Mouse (Mus musculus): ENCODE measurements around the gene Fcer1g.

Gene Fcer1g

DNA sequence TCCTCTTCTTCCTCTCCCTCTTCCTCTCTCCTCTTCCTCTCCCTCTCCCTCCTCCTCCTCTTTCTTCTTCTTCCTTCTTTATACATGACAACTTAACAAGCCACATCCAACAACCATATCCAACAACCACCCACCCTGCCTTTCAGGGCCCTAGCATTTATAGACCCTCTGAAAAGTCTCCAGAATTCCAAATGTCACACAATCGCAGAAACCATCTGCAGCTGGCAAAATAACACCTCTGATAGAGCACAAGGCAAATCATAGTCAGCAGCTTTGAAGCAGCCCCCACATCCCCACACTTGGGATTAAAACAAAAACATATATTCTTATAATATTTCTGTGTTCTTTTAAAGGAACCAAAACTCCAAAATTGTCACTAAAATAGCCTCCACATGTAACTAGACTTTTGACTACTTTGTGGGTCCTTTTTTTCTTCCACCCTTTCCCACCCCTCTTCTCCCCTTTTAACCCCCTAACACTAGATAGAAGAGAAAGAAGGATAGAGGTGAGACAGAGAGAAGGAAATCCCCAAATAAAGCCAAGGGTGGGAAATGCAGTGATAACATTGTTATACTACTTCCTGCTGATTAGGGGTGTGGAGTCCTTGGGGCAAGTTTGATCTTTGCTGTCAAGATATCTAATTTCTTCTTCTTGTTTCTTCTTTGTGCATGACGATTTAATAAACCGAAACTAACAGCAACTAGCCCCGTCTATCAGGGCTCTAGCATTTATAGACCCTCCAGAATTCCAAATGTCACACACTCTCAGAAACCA, 32.0 kb upstream of the Fcer1g start:
- in situ Hi-C loops (cut with MboI, MseI), result no loop called here

DNA sequence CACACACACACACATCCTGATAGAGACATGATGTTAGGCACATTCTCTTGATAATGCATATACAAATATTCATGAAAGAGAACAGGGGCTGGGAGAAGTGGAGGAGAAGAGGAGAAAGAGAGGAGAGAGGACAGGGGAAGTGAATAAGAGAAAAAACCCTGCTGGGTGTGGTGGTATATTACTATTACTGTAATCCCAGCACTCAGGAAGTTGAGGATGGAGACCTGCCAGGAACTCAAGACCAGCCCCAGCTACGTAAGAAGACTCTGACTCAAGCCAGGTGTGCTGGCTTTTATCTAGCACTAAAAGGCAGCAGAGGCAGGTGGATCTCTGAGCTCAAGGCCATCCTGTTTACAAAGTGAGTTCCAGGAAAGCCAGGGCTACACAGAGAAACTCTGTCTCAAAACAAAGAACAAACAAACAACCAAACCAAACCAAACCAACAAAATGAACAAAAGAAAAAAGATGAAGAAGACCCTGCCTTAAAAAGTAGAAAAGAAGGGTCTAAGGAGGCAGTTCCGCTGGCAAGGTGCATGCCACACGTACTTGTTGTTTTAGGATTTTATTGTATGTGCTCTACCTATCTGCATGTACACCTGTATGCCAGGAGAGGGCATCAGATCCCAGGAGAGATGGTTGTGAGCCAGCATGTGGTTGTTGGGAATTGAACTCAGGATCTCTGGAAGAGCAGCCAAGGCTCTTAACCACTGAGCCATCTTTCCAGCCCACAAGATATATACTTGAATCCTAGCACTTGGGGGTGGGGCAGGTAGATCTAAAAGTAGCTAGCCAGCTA, 29.7 kb upstream of the Fcer1g start:
- in situ Hi-C loops (cut with MboI, MseI), result no loop called here

DNA sequence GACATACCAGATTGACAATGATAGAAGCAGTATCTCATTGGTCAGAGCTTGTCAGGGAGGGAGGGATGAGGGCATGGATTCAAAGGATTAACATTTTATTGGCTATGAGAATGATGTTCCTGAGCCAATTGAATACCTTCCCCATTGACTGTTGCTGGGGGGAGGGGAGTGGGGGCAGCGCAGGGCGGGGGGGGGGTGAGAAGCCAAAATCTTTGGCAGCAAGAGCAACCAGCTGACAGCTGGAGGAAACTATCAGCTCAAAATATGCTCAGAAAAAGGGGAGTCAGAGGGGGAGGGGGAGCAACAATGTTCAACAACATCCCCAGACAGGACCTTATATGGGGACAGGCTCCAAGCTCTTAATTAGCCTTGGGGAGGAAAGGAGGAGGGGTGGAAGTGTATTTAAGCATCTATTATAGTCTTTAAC, 29.0 kb upstream of the Fcer1g start:
- in situ Hi-C loops (cut with MboI, MseI), result no loop called here

DNA sequence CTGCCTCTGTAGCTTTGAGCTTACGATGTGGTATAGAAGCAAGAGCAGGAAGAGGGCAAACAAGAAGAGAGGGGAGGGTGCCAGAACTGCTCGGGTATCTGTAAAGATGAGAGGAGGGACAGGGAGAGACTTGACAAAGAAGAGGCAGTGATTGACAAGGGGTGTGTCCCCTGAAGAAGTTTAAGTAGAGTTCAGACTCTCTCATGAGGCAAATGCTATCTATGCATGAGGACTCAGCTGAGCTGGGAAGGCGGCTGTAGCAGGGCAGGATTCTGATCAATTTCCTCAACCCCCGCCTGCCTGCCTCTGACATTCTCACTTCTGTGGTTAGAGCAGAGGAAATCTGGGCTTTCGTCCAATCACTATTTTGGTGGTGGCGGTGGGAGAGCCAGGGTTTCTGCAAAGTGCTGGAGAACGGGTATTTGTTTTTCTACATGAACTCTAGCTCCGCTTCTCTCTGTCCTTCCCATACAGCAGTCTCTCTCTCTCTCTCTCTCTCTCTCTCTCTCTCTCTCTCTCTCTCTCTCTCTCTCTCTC, 28.5 kb upstream of the Fcer1g start:
- in situ Hi-C loops (cut with MboI, MseI), result no loop called here

DNA sequence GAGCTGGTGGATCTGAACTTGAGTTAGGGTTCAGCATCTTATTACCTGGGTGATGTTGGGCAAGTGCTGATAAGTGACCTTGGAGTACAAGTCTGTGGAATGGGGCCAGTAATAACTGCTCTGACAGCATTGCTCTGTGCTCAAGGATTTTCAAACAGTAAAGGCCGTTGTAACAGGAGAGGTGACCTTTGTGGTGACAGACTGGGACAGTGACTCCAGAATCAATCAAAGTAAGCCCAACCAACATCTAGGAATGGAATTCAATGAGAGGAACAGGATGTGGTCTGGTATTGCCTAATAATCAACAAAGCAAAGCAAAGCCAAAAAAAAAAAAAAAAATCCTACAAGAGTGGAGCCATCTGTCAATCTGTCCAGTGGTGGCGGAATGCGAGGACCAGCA, 26.2 kb upstream of the Fcer1g start:
- in situ Hi-C loops (cut with MboI, MseI), result no loop called here

DNA sequence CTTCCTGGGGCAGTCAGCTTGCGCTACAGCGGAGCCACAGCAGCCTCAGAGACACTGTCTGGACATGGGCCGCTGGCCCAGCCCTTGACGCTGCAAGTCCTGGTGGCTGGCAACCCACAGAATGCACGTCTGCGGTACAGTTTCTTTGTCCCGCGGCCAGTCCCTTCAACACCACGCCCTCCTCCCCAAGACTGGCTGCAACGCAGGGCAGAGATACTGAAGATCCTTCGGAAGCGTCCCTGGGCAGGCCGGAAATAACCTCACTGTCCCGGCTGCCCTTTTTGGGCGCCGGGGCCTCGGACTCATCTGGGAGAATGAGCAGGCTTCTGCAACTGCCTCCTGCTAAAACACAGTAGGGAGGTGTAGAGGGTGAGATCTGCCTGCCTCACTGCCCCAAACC, 24.8 kb upstream of the Fcer1g start:
- in situ Hi-C loops (cut with MboI, MseI), result no loop called here

DNA sequence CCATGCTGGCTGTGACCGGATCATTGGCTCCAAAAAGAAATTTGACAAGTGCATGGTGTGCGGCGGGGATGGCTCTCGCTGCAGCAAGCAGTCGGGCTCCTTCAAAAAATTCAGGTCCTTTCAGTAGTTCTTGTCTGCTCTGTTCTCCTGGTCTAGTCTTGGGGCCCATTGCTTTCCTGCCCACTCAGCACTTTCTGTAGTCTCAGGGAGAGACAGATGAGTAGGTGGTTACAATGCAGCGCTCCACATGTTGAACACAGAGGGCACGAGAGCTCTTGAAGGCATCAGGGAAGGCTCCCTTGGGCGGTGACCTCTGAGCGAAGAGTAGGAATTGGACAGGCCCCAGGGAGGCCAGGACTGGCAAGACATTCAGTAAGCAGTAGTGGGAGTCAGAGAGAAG, 23.6 kb upstream of the Fcer1g start:
- in situ Hi-C loops (cut with MboI, MseI), result no loop called here

DNA sequence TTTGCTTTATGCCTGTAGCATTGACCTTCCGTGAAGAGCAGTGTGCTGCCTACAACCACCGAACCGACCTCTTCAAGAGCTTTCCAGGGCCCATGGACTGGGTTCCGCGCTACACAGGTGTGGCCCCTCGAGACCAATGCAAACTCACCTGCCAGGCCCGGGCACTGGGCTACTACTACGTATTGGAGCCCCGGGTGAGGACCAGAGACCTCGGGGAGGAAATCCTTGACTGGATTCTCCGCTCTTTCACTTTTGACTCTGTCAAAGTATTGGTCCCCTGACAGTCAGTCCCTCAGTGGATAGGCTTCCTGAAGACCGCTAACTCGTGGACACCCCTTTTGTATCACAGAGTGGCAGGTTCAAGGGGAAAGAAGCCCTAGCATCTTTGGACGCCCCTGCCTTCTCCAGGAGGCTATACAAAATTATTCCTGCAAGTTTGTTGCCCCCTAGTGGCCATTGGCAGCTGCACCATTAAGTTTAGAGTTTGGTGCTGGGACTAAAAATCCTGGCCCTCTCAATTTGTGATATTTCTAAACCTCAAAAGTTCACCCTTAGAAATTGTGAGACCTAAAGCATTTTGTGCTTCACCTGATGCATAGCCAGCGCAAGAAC, 22.9 kb upstream of the Fcer1g start:
- in situ Hi-C loops (cut with MboI, MseI), result no loop called here

DNA sequence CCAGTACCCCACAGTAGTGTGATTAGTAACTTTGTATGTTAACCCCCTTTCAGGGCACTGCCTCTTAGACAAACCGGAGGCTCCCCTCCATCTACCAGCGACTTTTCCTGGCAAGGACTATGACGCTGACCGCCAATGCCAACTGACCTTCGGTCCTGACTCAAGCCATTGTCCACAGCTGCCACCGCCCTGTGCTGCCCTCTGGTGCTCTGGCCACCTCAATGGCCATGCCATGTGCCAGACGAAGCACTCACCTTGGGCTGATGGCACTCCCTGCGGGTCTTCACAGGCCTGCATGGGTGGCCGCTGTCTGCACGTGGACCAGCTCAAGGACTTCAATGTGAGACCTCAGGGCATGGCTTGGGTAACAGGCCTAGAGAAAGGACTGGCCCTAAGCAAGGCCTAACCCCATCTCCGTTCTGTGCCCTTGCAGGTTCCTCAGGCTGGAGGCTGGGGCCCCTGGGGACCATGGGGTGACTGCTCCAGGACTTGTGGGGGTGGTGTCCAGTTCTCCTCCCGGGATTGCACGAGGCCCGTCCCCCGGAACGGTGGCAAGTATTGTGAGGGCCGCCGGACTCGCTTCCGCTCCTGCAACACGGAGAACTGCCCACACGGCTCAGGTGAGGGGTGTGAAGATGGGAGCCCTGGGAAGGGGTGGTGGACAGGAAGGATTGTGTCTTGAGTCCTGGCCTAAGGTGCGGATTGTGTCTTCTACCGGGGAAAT, 22.1 kb upstream of the Fcer1g start:
- in situ Hi-C loops (cut with MboI, MseI), result no loop called here

DNA sequence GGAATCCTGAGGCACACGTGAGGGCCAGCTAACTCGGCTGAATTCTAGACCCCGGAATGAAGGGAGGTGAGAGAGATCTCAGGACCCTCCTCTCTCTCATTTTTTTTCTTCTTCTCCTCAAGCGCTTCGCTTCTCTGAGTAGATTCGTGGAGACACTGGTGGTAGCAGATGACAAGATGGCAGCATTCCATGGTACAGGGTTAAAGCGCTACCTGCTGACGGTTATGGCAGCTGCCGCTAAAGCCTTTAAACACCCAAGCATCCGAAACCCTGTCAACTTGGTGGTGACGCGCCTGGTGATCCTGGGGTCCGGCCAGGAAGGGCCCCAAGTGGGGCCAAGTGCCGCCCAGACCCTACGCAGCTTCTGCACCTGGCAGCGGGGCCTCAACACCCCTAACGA, 18.2 kb upstream of the Fcer1g start:
- in situ Hi-C loops (cut with MboI, MseI), result no loop called here

DNA sequence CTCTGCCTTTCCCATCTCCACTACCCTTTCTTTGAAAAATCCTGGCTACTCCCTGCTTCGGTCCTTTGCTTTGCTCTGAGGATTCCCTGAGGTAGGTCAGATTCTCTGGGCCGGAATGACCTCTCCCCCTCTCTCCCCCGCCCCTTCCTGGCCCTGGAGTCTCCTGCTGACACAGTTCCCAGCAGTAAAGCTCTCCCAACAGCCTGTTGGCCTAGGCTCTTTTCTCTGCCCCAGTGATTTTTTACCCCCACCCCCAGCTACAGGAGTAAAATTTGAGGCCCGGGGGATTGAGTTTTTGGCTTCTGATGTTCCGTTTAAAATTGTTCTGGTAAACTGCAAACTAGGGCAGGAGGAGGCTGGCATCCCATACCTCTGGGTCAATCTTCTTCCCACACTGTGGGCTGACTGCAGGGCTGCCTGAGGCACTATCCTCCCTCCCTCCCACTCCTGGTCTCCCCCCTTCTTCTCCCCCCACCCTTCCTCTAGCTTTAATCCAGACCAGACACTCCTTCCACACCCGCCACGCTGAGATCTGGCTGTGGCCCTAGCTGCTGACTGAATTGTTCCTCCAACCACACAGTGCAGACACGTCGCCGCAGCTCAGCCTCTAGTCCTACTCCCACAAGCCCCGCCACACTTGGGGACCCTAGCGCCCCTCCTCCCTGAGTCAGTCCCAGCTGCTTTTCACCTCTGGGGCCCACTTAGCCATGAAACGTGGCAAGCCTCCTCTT, 17.6 kb upstream of the Fcer1g start:
- in situ Hi-C loops (cut with MboI, MseI), result no loop called here

DNA sequence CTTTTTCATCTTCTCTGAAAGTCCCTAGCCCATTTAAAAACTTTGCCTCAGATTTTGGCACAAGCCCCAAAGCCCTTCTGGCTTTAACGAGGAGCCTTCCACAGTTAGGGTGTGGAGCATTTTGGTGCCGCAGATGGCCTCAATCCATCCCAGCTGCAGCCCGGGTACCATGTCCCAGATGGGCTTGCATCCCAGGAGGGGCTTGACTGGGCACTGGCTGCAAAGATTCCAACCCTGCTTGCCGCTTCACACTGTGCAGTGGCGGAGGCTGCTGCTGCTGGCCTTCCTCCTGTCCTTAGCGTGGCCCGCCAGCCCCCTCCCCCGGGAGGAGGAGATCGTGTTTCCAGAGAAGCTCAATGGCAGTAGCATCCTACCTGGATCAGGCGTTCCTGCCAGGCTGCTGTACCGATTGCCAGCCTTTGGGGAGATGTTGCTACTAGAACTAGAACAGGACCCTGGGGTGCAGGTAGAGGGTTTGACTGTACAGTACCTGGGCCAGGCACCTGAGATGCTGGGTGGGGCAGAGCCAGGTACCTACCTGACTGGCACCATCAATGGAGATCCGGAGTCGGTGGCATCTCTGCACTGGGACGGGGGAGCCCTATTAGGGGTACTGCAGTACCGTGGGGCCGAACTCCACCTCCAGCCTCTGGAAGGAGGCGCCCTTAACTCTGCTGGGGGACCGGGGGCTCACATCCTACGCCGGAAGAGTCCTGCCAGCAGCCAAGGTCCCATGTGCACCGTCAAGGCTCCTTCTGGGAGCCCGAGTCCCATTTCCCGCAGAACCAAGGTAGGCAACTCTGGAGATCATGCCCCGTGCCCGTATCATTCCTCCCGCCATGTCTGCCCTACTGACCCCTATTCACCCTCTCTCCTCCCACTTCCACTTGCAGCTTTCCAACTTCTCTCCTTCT, 16.8 kb upstream of the Fcer1g start, which contains the start of gene Ndufs2:
Ndufs2 (minus strand) TSS at position 709 of the 914 bp plus-strand sequence.
- in situ Hi-C loops (cut with MboI, MseI), result no loop called here

DNA sequence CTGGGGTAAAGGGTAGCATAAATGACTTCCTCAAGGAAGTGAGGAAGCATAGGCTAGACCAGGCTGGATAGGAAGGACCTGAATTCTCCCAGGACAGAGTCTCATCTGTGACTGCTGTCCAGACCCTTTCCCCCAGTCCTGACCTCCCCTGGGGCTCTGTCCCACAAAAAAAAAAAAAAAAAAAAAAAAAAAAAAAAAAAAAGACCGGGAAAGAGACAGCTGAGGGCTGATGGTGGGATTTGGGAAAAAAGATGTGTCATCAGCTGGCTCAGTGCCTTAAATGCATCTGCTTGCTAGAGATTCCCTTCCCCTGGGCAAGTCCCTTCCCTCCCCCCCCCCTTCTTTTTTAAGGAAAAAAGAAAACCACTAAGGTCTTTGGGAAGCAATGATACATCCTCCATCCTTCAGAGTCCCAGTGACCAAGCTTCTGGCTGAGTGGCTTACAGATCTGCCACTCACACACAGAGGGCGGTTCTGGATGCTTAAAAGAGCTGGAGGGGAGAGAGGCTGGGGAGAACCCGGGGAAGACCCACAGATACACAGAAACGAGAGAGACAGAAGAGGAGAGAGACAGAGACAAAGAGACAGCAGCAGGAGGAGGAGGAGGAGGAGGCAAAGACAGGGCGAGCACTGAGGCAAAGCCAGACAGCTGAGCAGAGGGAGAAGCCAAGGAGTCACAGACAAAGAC, 15.9 kb upstream of the Fcer1g start, which contains the start of gene Adamts4:
Adamts4 (plus strand) TSS at position 509 of the 688 bp plus-strand sequence.
- in situ Hi-C loops (cut with MboI, MseI), result no loop called here

DNA sequence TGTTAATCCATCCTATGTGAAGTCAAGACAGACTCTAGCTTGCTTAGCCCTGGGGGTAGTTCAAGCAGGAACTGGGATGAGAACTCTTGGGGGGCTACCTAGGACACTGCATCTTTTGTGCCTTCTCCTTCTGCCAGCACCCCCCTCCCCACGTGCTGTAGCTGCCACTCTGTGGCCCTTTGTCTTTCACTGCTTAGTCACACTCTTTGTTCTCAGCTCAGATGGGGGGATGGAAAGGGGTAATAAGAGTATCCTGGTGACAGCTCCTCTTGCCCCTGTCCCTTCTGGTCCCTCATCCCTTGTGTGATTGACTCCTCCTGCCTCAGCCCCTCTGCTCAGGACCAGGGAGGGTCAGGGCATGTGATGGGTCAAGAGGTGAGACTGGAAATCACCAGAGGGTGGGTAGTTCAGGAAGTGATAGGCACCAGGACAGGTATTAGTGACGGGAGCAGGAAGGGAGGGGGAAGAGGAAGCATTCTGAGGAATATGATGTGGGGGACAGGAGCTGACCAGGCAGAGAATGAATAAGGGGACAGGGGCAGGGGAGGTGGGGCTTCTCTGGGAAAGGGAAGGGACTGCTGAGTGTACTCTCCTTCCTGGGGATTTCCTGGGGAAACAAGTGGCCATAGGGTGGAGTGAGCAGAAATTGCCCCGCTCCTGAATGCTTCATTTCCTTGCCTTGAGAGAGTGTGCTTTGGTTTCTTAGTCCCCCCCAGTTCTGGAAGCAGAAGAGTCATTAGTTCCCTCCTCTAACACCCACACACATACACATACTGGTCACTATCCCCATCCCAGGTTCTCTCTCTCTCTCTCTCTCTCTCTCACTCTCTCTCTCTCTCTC, 14.4 kb upstream of the Fcer1g start:
- in situ Hi-C loops (cut with MboI, MseI), result no loop called here

DNA sequence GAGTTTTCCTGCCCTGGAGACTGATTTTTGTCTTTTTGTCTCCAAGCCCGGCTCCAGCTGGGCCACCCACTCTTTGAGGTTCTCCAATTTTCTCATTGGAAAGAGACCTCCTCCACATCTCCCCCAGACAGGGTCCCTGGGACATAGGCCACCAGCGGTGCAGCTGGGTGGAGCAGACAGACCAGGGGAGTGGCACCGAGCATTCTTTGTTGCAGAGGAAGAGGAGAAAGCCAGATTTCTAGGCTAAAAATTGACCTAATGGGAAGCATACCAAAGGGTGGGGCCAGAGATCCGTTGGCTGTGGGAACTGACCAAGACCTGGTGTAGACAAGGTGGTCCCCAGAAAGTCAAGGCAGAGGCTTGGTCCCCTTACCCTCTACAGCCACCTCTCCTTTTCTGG, 13.8 kb upstream of the Fcer1g start:
- in situ Hi-C loops (cut with MboI, MseI), result no loop called here

DNA sequence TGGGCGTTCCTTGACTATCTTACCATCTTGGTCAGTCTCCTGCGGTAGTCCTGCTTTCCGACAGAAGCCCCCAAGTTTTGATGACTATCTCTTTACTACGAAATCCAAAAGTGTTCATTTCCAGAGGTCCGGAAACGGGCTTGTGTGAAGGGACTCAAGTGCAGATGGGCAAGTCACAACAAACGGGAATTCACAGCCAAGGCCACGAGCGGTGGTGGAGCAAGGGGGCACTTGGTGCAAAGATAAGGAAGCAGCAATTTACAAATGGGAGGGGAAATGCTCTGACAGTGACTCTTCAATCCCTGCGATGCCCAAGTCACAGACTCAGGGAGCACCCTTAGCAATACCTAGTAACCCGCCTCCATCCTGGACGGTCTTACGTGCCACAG, 13.3 kb upstream of the Fcer1g start:
- in situ Hi-C loops (cut with MboI, MseI), result no loop called here

DNA sequence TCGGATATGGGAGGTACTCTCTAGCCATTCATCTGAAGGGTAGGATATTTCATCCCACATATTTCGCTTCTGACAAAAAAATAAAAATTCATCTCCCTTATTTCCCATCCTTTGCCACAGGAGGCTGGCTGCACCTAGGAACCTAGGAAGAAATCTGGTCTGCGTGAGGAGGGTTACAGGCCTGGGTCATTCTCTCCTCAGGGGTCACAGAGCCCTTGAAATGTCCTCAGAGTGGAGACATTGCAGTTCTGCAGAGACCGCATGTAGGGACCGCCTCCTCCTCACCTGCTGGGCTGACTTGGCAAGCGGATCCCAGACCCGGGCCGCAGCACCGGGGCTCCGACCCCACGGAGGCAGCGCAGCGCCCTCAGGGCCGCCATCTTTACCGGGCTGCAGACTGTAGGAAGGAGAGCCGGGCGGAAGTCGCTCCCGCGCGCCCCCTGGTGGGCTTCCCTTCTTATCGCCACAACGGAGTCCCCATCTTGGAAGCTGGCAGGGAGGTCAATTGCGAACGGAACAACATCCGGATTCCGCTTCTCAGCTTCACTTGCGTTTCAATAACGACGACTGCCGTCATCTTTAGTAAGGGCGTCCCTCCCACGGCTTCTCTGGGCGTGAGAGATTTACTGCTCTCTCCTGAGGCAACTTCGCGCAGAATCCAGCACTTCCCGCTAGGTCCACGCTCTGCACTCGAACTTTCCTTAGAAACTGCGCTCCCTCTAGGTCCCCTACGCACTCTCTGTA, 12.7 kb upstream of the Fcer1g start:
- in situ Hi-C loops (cut with MboI, MseI), result no loop called here

DNA sequence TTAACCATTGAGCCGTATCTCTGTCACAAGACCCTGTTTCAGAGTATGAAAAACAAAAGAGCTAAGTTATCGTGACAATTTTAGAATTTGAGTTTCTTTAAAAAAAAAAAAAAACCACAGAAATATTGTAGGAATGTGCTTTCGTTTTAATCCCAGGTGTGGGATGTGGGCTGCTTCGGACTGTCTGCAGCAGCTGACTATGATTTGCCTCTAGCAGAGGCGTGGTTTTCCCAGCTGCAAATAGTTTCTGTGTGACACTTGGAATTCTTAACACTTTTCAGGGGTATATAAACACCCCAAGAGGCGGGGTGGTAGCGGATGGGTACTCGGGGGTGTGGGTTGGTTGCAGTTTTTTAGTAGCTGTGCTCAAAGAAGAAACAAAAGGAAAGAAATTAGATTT, 11.2 kb upstream of the Fcer1g start:
- in situ Hi-C loops (cut with MboI, MseI), result no loop called here

All from T-helper 1 cell (primary cell).